Mouse (Mus musculus): ENCODE data around the gene Lmbr1l.
"Not testable (repeated sequence)": the region's sequence is repeated elsewhere in the genome, so short reads cannot be mapped to it uniquely, and the experiment has no call there.

DNA sequence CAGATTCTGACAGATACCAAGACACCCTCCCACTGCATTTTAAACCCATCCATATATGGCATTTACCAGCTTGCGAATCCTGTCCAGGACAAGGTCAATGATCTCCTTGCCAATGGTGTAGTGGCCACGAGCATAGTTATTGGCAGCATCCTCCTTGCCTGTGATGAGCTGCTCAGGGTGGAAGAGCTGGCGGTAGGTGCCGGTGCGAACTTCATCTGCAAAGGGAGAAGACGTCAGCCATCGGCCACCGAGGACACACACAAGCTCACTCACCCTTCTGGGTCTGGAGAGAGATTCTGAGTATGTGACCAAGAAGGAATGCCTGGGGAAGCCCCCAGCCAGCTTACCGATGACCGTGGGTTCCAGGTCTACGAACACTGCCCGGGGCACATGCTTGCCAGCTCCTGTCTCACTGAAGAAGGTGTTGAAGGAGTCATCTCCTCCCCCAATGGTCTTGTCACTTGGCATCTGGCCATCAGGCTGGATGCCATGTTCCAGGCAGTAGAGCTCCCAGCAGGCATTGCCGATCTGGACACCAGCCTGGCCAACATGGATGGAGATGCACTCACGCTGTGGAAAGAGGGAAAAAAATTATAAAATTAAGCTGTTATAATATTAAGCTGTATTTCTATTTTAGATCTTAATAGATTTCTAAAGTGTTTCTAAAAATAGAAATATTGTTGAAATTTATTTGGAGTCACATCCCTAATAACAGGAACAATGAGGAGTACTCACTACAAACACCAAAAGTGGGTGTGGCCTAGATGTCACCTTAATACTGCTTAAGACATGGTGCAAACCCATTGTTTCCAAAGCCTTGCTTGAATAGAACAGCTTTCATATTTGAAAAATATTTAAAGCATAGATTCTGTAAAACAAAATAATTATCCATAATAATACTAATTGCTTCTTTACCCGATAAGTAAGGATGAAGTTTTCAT is 33.4 kb upstream of the Lmbr1l start:
- TF ChIP-seq CTCF, EP300 (IDR thresholded peaks at IDR 0.05): not testable (repeated sequence)
